Mouse (Mus musculus) c-Kit-positive CD71-positive TER-119-negative erythroid progenitor cells, embryonic 14.5 days (primary cell): ENCODE data around the gene 2310011J03Rik.

Experiments used
- DNase-seq: peaks from one replicate; pipeline ENCODE4 v3.0.0-alpha.2; 2013; ENCODE audit warnings: low read depth

Gene 2310011J03Rik

GRCm38 (mm10) chr10:80292251-80293146 lies 27.8 kb downstream of the 2310011J03Rik start, which contains the start of gene Rps15:
Rps15 (plus strand) TSS chr10:80292453.
- peak; percentile 93 for DNase-seq

- DNase-seq: no peak
Observed at GRCm38 (mm10) chr10:80288657-80289056, 31.7 kb downstream of the 2310011J03Rik start.

- DNase-seq: no peak
Observed at GRCm38 (mm10) chr10:80288097-80288496, 32.2 kb downstream of the 2310011J03Rik start.

- DNase-seq: no peak
Observed at GRCm38 (mm10) chr10:80285222-80286070, 34.9 kb downstream of the 2310011J03Rik start.

- DNase-seq: no peak
Observed at GRCm38 (mm10) chr10:80282481-80283441, 37.6 kb downstream of the 2310011J03Rik start.

GRCm38 (mm10) chr10:80281921-80282371 lies 38.4 kb downstream of the 2310011J03Rik start:
- no peak for DNase-seq

GRCm38 (mm10) chr10:80281304-80281703 lies 39.0 kb downstream of the 2310011J03Rik start:
- no peak for DNase-seq

- no peak for DNase-seq
Observed at GRCm38 (mm10) chr10:80279273-80279672, 41.1 kb downstream of the 2310011J03Rik start.

GRCm38 (mm10) chr10:80278390-80278789 lies 41.9 kb downstream of the 2310011J03Rik start:
- DNase-seq: no peak

GRCm38 (mm10) chr10:80276238-80276637 lies 44.1 kb downstream of the 2310011J03Rik start:
- DNase-seq: no peak

GRCm38 (mm10) chr10:80273847-80274246 lies 46.5 kb downstream of the 2310011J03Rik start:
- no peak for DNase-seq

GRCm38 (mm10) chr10:80271870-80272585 lies 48.3 kb downstream of the 2310011J03Rik start:
- no peak for DNase-seq

GRCm38 (mm10) chr10:80271186-80271843 lies 49.0 kb downstream of the 2310011J03Rik start:
- DNase-seq: no peak

GRCm38 (mm10) chr10:80270734-80271181 lies 49.6 kb downstream of the 2310011J03Rik start:
- DNase-seq: no peak

GRCm38 (mm10) chr10:80270099-80270498 lies 50.2 kb downstream of the 2310011J03Rik start:
- no peak for DNase-seq
